Mouse (Mus musculus) E14TG2a.4 (cell line): ENCODE measurements around the gene Poglut1.
"Not testable (repeated sequence)": the region's sequence is repeated elsewhere in the genome, so short reads cannot be mapped to it uniquely, and the experiment has no call there.

ENCODE experiments used
- H3K27me3 ChIP-seq: 2 replicates; pipeline ENCODE4 v1.6.1; 2014; ENCODE audit warnings: low read length, control low read depth; ENCODE audit not compliant: insufficient read depth
- H3K36me3 ChIP-seq: 2 replicates; pipeline ENCODE4 v1.6.1; 2014; ENCODE audit warnings: low read length, control low read depth; ENCODE audit not compliant: insufficient read depth
- H3K4me1 ChIP-seq: replicated peaks from 2 replicates; pipeline ENCODE4 v1.6.1; 2014; ENCODE audit warnings: low read depth, low read length, control low read depth
- H3K4me3 ChIP-seq: replicated peaks from 2 replicates; pipeline ENCODE4 v1.5.1; 2014; ENCODE audit warnings: mild to moderate bottlenecking, low read length
- H3K9me3 ChIP-seq: 2 replicates; pipeline ENCODE4 v1.6.1; 2014; ENCODE audit warnings: low read length, control low read depth
- CTCF ChIP-seq: conservative IDR thresholded peaks from 2 replicates; pipeline ENCODE4 v1.5.1; 2014; ENCODE audit warnings: low read length
- NANOG ChIP-seq: IDR thresholded peaks from 2 replicates; pipeline ENCODE4 v1.6.1; 2014; ENCODE audit warnings: borderline replicate concordance, low read length, mixed read lengths
- POU5F1 ChIP-seq: IDR thresholded peaks from 2 replicates; pipeline ENCODE4 v1.6.1; 2014; ENCODE audit warnings: low read length, borderline replicate concordance

Gene Poglut1

DNA sequence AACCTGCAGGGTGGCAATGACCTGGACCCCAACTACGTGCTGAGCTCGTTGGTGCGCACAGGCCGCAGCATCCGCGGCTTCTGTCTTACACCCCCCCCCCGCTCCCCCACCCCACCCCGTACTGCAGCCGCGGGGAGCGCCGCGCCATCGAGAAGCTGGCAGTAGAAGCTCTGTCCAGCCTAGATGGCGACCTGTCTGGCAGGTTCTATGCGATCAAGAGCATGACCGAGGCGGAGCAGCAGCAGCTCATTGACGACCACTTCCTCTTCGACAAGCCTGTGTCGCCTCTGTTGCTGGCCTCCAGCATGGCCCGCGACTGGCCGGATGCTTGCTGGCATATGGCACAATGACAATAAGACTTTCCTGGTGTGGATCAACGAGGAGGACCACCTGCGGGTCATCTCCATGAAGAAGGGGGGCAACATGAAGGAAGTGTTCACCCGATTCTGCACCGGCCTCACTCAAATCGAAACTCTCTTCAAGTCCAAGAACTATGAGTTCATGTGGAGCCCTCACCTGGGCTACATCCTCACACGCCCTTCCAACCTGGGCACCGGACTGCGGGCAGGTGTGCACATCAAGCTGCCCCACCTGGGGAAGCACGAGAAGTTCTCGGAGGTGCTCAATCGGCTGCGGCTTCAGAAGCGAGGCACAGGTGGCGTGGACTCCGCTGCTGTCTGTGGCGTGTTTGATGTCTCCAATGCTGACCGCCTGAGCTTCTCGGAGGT is 66.3 kb downstream of the Poglut1 start:
- TF ChIP-seq CTCF = no peak
- TF ChIP-seq NANOG = no peak
- TF ChIP-seq POU5F1 = no peak
- peak overlapping the region; percentile 73 for H3K4me3 ChIP-seq
- peaks cover 37% of the 10 kb centered on the region for H3K27me3 ChIP-seq
- peaks cover 17% of the 10 kb centered on the region for H3K4me1 ChIP-seq
- no peaks in the 10 kb centered on the region for H3K9me3 ChIP-seq
- peaks cover 4% of the 10 kb centered on the region; the same call in 1 of the 2 replicates for H3K36me3 ChIP-seq

- H3K4me3 ChIP-seq = peak overlapping the region; percentile 73
- H3K36me3 ChIP-seq = peaks cover 4% of the 10 kb centered on the region
- no peaks in the 10 kb centered on the region for H3K9me3 ChIP-seq
- peaks cover 17% of the 10 kb centered on the region for H3K4me1 ChIP-seq
- TF ChIP-seq POU5F1 (no peak), CTCF (peak; percentile 44)
- H3K27me3 ChIP-seq = peaks cover 37% of the 10 kb centered on the region
Observed at GRCm38 (mm10) chr16:38482780-38483562, 67.1 kb downstream of the Poglut1 start.

DNA sequence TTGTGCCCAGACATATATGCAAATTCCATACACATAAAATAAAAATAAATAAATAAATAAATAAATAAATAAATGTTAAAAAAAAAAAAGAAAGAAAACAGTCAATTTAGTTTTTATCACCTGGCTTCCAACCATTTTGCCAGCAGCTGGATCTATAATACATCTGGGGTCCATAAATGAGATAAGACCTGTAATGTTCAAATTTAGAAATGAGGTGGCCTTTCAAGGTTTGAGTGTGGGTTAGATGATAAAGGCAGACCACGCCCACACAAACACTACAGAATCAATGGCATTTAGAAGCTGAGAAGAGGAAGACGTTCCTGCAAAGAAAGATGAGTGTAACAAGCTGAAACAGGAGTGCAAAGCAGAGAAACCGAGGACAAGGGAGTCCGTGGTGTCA is 68.7 kb downstream of the Poglut1 start:
- Histone ChIP-seq H3K9me3 (no peaks in the 10 kb centered on the region), H3K36me3 (peaks cover 2% of the 10 kb centered on the region), H3K27me3 (peaks cover 36% of the 10 kb centered on the region), H3K4me1 (peaks cover 27% of the 10 kb centered on the region), H3K4me3 (no peak overlapping the region)
- TF ChIP-seq CTCF (no peak), NANOG (no peak), POU5F1 (no peak)

DNA sequence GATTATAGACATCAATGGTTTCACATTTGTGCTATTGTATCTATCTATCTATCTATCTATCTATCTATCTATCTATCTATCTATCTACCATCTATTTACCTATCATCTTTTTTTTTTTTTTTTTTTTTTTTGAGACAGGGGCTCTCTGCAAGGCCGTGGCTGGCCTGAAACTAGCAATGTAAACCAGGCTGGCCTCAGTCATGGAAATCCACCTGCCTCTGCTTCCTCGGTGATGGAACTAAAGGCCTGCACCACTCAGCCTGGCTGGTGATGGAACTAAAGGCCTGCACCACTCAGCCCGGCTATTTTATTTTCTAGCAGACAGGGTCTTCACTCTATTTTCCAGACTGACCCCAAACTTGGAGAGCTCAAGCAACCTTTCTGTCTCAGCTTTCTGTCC is 71.8 kb downstream of the Poglut1 start:
- H3K27me3 ChIP-seq = peaks cover 15% of the 10 kb centered on the region
- H3K9me3 ChIP-seq = no peaks in the 10 kb centered on the region
- TF ChIP-seq POU5F1 (no peak), CTCF (no peak), NANOG (no peak)
- H3K4me1 ChIP-seq = peaks cover 46% of the 10 kb centered on the region
- H3K36me3 ChIP-seq = no peaks in the 10 kb centered on the region; the same call in 1 of the 2 replicates
- no peak overlapping the region for H3K4me3 ChIP-seq

- H3K27me3 ChIP-seq, H3K36me3 ChIP-seq, H3K9me3 ChIP-seq: not testable (repeated sequence)
- peak overlapping the region; percentile 69 for H3K4me3 ChIP-seq
- H3K4me1 ChIP-seq = peaks cover 52% of the 10 kb centered on the region
Observed at GRCm38 (mm10) chr16:38477241-38477608, 72.8 kb downstream of the Poglut1 start.

DNA sequence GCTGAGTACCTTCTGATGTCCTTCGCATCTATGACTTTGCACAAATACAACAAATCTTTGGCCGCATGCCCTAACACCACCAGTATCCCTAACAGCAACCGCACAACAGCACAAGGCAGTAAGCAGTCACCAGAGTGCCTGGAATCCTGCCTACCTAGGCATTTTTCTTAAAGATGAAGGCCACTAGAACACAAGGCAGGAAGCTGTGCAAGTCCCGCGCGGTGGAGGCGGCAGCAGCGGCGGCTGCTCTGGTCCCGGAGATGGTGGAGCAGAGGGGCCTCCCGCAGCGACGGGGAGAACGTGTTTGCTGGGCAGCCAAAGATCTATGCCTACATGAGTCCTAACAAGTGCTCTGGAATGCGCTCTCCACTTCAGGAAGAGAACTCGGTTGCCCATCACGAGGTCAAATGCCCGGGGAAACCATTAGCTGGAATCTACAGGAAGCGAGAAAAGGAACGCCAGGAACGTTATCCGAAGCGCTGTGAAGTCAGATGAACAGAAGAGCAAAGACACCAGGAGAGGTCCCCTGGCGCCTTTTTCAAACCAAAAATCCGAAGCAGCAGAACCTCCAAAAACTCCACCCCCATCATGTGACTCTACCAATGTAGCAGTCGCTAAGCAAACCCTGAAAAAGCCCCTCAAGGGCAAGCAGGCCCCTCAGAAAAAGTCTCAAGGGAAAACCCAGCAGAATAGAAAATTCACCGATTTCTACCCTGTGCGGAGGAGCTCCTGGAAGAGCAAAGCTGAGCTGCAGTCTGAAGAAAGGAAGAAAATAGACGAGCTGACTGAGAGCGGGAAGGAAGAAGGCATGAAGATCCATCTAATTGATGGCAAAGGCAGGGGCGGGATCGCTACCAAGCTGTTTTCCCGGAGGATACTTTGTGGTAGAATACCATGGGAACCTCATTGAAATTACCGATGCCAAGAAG is 73.5 kb downstream of the Poglut1 start:
- H3K36me3 ChIP-seq = no peaks in the 10 kb centered on the region; the same call in 1 of the 2 replicates
- peaks cover 2% of the 10 kb centered on the region; the same call in 1 of the 2 replicates for H3K27me3 ChIP-seq
- H3K4me3 ChIP-seq = peak overlapping the region; percentile 69
- H3K9me3 ChIP-seq = no peaks in the 10 kb centered on the region
- H3K4me1 ChIP-seq = peaks cover 59% of the 10 kb centered on the region
- TF ChIP-seq NANOG (no peak), CTCF (no peak), POU5F1 (no peak)

GRCm38 (mm10) chr16:38475681-38476311 is 74.3 kb downstream of the Poglut1 start:
- TF ChIP-seq CTCF (no peak), NANOG (no peak), POU5F1 (no peak)
- peaks cover 64% of the 10 kb centered on the region for H3K4me1 ChIP-seq
- H3K36me3 ChIP-seq = no peaks in the 10 kb centered on the region; the same call in 1 of the 2 replicates
- H3K9me3 ChIP-seq = no peaks in the 10 kb centered on the region
- H3K4me3 ChIP-seq = peak overlapping the region; percentile 69
- H3K27me3 ChIP-seq = no peaks in the 10 kb centered on the region; the same call in 1 of the 2 replicates
